Mouse (Mus musculus): ENCODE data around the gene Gch1.

- TF ChIP-seq CTCF (IDR thresholded peaks at IDR 0.05; ENCODE audit: low read depth, low read length) (no peak), POLR2A (IDR thresholded peaks at IDR 0.05; ENCODE audit: extremely low read depth, insufficient read depth, low read length) (no peak)
These were observed 19.6 kb upstream of the Gch1 start for GRCm38 (mm10) chr14:47208564-47209493.

Data from liver, adult 2 months (tissue).